ENCODE assay signal across 7 mouse cellular contexts in the genomic region with DNA sequence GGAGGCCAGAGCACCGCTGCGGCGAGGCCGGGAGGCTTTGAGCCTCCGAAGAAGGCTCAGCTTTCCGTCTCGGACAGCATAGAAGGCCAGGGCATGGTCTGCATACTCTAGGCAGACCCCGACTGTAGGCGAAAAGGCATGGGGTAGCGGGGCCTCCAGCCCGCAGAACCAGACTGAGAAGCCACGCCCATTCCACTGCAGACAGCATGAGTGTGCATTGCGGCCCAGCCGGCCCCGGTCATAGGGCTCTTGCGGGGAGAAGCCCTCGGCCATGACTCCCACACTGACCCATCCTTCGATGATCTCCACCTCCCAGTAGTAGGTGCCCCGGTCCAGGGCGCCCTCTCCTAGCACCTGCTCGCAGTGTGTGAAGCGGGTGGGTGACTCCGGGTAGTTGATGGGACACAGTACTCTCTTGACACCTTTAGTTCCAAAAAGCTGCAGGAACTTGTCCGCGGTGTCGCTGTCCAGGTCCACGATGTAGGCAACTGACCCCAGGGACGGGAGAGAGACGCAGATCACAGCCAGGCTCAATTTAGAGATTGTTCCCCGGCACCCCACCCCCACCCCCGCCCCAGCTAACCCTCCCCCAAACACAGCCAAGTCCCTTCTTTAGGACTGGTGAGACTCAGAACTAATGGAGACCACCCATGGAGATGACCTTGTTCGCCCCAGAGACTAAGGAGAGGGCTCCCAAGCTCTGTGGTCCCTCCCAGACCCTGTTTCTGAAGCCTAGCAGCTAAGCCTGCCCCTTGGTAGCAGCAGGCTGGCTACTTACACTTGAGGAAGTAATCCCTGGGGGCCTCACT. TPM values are rescaled to one million over a fixed set of nuclear protein-coding genes. Genes with fewer than 3 reads are reported as not detected.
A peak's percentile ranks its signal among the peaks of the same experiment; 100 is the strongest.
DNase-seq lines count a peak whose midpoint lies in the region; ATAC-seq and TF ChIP-seq lines count a peak whose summit lies in the region.

No protein-coding gene starts in this region.

- H3K36me3 ChIP-seq in lung, embryonic 15.5 days, result no peaks in the 10 kb centered on the region
- H3K36me3 ChIP-seq in hindbrain, embryonic 12.5 days, result no peaks in the 10 kb centered on the region
- H3K36me3 ChIP-seq in liver, embryonic 14.5 days (replicated peaks; ENCODE audit: control insufficient read depth, insufficient read depth, low read depth), result no peaks in the 10 kb centered on the region

- H3K27me3 ChIP-seq in lung, embryonic 15.5 days, result peaks cover 47% of the 10 kb centered on the region
- H3K27me3 ChIP-seq in hindbrain, embryonic 12.5 days, result peaks cover 60% of the 10 kb centered on the region
- H3K27me3 ChIP-seq in liver, embryonic 14.5 days (ENCODE audit: control insufficient read depth, insufficient read depth, low read length), result peaks cover 38% of the 10 kb centered on the region

- WGBS in lung, embryonic 15.5 days, result 27% methylated on average over 32 of the region's 32 CpGs
- 27% methylated on average over 32 of the region's 32 CpGs for whole genome bisulfite sequencing in hindbrain, embryonic 12.5 days
- 33% methylated on average over 32 of the region's 32 CpGs for WGBS in liver, embryonic 14.5 days (ENCODE audit: insufficient replicate concordance)

- peak overlapping the region; percentile 41 for H3K4me2 ChIP-seq in lung, embryonic 15.5 days
- peak overlapping the region; percentile 36 for H3K4me2 ChIP-seq in hindbrain, embryonic 12.5 days (replicated peaks)
- H3K4me2 ChIP-seq in liver, embryonic 14.5 days (ENCODE audit: low read depth), result peak overlapping the region; percentile 35

- no peak overlapping the region for H3K9ac ChIP-seq in lung, embryonic 15.5 days
- peak overlapping the region; percentile 19; the same call in 1 of the 2 replicates for H3K9ac ChIP-seq in hindbrain, embryonic 12.5 days
- H3K9ac ChIP-seq in liver, embryonic 14.5 days (replicated peaks), result no peak overlapping the region

- no peak for TF ChIP-seq CTCF in liver, embryonic 14.5 days (IDR thresholded peaks at IDR 0.05; ENCODE audit: low read depth)

- H3K9me3 ChIP-seq in lung, embryonic 15.5 days, result no peaks in the 10 kb centered on the region
- no peaks in the 10 kb centered on the region for H3K9me3 ChIP-seq in hindbrain, embryonic 12.5 days (replicated peaks)
- H3K9me3 ChIP-seq in liver, embryonic 14.5 days (ENCODE audit: control insufficient read depth, low read length), result no peaks in the 10 kb centered on the region

- TF ChIP-seq EP300 in liver, embryonic 14.5 days (IDR thresholded peaks at IDR 0.05; ENCODE audit: low read depth), result no peak

- no peak overlapping the region; the same call in 1 of the 2 replicates for H3K4me3 ChIP-seq in lung, embryonic 15.5 days
- H3K4me3 ChIP-seq in hindbrain, embryonic 12.5 days, result 0 out of 2 replicates have a peak overlapping the region, but pooled peaks have one; percentile 6
- H3K4me3 ChIP-seq in liver, embryonic 14.5 days (ENCODE audit: insufficient read depth in 1 of 2, low read depth in 2 of 2, low read length in 2 of 2), result no peak overlapping the region

- H3K27ac ChIP-seq in lung, embryonic 15.5 days, result no peak overlapping the region
- H3K27ac ChIP-seq in hindbrain, embryonic 12.5 days, result no peak overlapping the region
- no peak overlapping the region for H3K27ac ChIP-seq in liver, embryonic 14.5 days

- no peak for DNase-seq in lung, adult 18-20 months
- DNase-seq in liver, embryonic 14.5 days (ENCODE audit: low read depth in 3 of 3, low spot score in 3 of 3), result no peak
- peak; percentile 27 for DNase-seq in testis, postnatal 14 days (ENCODE audit: low spot score)
- no peak for DNase-seq in right cerebral cortex, postnatal 4 days
- no peak for DNase-seq in urinary bladder, adult 18-20 months (ENCODE audit: low spot score in 2 of 2)

- ATAC-seq in lung, embryonic 15.5 days (ENCODE audit: borderline replicate concordance, extremely low read depth, low FRiP score, low TSS enrichment), result no peak
- no peak for ATAC-seq in hindbrain, embryonic 12.5 days (ENCODE audit: low FRiP score)
- ATAC-seq in liver, embryonic 14.5 days (ENCODE audit: insufficient read depth), result no peak

- peaks cover 87% of the 10 kb centered on the region for H3K4me1 ChIP-seq in lung, embryonic 15.5 days
- H3K4me1 ChIP-seq in hindbrain, embryonic 12.5 days, result peaks cover 52% of the 10 kb centered on the region
- H3K4me1 ChIP-seq in liver, embryonic 14.5 days (replicated peaks; ENCODE audit: control insufficient read depth in 2 of 2, insufficient read depth in 2 of 2, low read length in 1 of 2), result peaks cover 6 to 27% of the 10 kb centered on the region in 2 experiments

RNA-seq across cellular contexts. Expression of gene Wbp2, which starts 19.6 kb away (rescaled TPM):
- polyA plus RNA-seq in lung, embryonic 15.5 days (2015; fragmentation: Nextera tagmentation; extraction: Ambion mirVana), result 58.0 and 67.9 TPM in 2 replicates
- polyA plus RNA-seq in hindbrain, embryonic 12.5 days (2016; fragmentation: Nextera tagmentation; extraction: Ambion mirVana), result 90.7 and 97.7 TPM in 2 replicates
- polyA plus RNA-seq in liver, embryonic 14.5 days (2012; rRNA removed), result 46.2 and 57.4 TPM in 2 replicates
- 74.5 and 87.6 TPM in 2 replicates for polyA plus RNA-seq in liver, embryonic 14.5 days (2014; fragmentation: Nextera tagmentation; extraction: Ambion mirVana)

RNA-seq across cellular contexts. Expression of gene Trim47, which starts 20.7 kb away (rescaled TPM):
- polyA plus RNA-seq in lung, embryonic 15.5 days (2015; fragmentation: Nextera tagmentation; extraction: Ambion mirVana), result 24.9 and 25.9 TPM in 2 replicates
- polyA plus RNA-seq in hindbrain, embryonic 12.5 days (2016; fragmentation: Nextera tagmentation; extraction: Ambion mirVana), result 4.4 and 5.3 TPM in 2 replicates
- 1.8 and 2.0 TPM in 2 replicates for polyA plus RNA-seq in liver, embryonic 14.5 days (2012; rRNA removed)
- 2.2 and 3.2 TPM in 2 replicates for polyA plus RNA-seq in liver, embryonic 14.5 days (2014; fragmentation: Nextera tagmentation; extraction: Ambion mirVana)

RNA-seq across cellular contexts. Expression of gene Trim65, which starts 24.6 kb away (rescaled TPM):
- 3.7 and 4.3 TPM in 2 replicates for polyA plus RNA-seq in lung, embryonic 15.5 days (2015; fragmentation: Nextera tagmentation; extraction: Ambion mirVana)
- polyA plus RNA-seq in hindbrain, embryonic 12.5 days (2016; fragmentation: Nextera tagmentation; extraction: Ambion mirVana), result 2.2 and 2.3 TPM in 2 replicates
- 1.4 and 1.5 TPM in 2 replicates for polyA plus RNA-seq in liver, embryonic 14.5 days (2012; rRNA removed)
- 0.83 and 0.97 TPM in 2 replicates for polyA plus RNA-seq in liver, embryonic 14.5 days (2014; fragmentation: Nextera tagmentation; extraction: Ambion mirVana)

RNA-seq across cellular contexts. Expression of gene Unc13d, which starts 28.6 kb away (rescaled TPM):
- polyA plus RNA-seq in lung, embryonic 15.5 days (2015; fragmentation: Nextera tagmentation; extraction: Ambion mirVana), result 4.1 and 6.4 TPM in 2 replicates
- 1.6 and 1.7 TPM in 2 replicates for polyA plus RNA-seq in hindbrain, embryonic 12.5 days (2016; fragmentation: Nextera tagmentation; extraction: Ambion mirVana)
- polyA plus RNA-seq in liver, embryonic 14.5 days (2012; rRNA removed), result 18.7 and 19.6 TPM in 2 replicates
- polyA plus RNA-seq in liver, embryonic 14.5 days (2014; fragmentation: Nextera tagmentation; extraction: Ambion mirVana), result 14.9 and 16.8 TPM in 2 replicates

RNA-seq across cellular contexts. Expression of gene Mrpl38, which starts 32.3 kb away (rescaled TPM):
- polyA plus RNA-seq in lung, embryonic 15.5 days (2015; fragmentation: Nextera tagmentation; extraction: Ambion mirVana), result 89.5 and 94.7 TPM in 2 replicates
- polyA plus RNA-seq in hindbrain, embryonic 12.5 days (2016; fragmentation: Nextera tagmentation; extraction: Ambion mirVana), result 72.7 and 77.8 TPM in 2 replicates
- 17.5 and 24.8 TPM in 2 replicates for polyA plus RNA-seq in liver, embryonic 14.5 days (2012; rRNA removed)
- polyA plus RNA-seq in liver, embryonic 14.5 days (2014; fragmentation: Nextera tagmentation; extraction: Ambion mirVana), result 39.5 and 49.2 TPM in 2 replicates
